13 mouse cellular contexts compared by ENCODE assay signal in the genomic region with DNA sequence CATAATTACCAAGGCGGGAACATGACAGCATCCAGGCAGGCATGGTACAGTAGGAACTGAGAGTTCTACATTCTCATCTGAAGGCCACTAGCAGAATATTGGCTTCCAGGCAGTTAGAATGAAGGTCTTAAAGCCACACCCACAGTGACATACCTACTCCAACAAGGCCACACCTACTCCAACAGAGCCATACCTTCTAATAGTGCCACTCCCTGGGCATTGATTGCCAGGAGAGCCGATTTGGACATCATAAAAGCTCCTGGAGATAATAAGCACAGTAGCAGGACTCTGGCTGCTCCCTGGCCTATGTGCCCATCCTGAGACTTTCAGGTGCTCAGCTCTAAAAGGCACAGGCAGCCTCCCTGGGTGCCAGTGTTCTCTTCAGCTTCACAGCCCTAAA.
"Had no signal": no experiment of that assay in that cellular context is flagged by ENCODE, and none has a peak within 500 bp of the region (broad histone marks: within the 10 kb centered on the region; RNA-seq: fewer than 3 reads in every experiment).

No protein-coding gene starts in this region.

- H3K4me2 ChIP-seq: liver, embryonic 11.5 days; liver, embryonic 15.5 days; stomach, embryonic 15.5 days had no signal

- H3K9ac ChIP-seq: liver, embryonic 15.5 days; stomach, embryonic 15.5 days had no signal

- ATAC-seq: lung, postnatal 0 days had no signal

- H3K27ac ChIP-seq: limb, embryonic 10.5 days; liver, embryonic 15.5 days; stomach, embryonic 15.5 days had no signal

- H3K9me3 ChIP-seq: limb, embryonic 10.5 days; liver, embryonic 15.5 days; stomach, embryonic 15.5 days had no signal

- H3K4me1 ChIP-seq: limb, embryonic 10.5 days; liver, embryonic 15.5 days; stomach, embryonic 15.5 days had no signal

- H3K36me3 ChIP-seq: limb, embryonic 10.5 days; liver, embryonic 15.5 days; stomach, embryonic 15.5 days had no signal

- DNase-seq: kidney, adult 18-20 months; kidney, postnatal 10 days; kidney, postnatal 4 days; lung, adult 2 months; lung, postnatal 36 days; right cerebral cortex, postnatal 4 days; thymus, adult 2 months; thymus, postnatal 25 days had no signal

- H3K27me3 ChIP-seq: liver, embryonic 15.5 days; stomach, embryonic 15.5 days had no signal

- H3K4me3 ChIP-seq: limb, embryonic 10.5 days; liver, embryonic 15.5 days; stomach, embryonic 15.5 days had no signal
